Mouse (Mus musculus) thymus, adult 18-20 months (tissue): ENCODE measurements around the gene Htr6.

Experiments used
- DNase-seq, 2 experiments: peaks; one replicate each; pipeline ENCODE4 v3.0.0; 2022; ENCODE audit warnings: mixed read lengths in 2 of 2

The Htr6 gene

DNA sequence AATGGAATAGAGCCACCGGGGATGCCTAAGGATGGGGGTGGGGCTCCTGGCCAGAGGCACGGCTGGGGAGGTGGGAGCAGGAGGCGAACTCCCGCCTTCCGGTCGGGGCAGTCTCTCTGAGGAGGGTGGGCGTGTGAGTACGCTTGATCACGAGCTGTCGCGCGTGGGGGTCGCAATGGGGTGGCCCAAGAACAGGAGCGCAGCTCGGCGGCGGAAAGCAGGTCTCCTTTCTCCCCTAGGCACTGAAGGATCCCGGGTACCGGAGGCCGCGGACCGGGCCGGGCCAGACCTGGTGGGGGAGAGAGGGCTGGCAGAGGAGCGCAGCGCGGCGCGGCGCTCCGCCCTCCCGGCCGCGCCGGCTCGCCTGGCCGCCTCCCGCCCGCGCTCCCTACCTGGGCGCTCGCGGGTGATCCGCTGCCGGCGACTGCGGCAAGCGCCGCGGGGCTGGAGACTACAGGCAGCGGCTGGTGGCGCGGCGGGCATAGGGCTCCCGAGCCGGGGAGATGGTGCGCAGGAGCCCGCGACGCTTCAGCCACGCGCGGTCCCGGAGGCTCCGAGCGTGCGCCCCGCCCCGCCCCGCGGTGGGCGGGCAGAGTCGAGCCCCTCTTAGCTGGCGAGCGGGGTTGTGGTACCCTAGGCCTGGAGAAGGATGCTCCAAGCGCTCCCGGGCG lies at the start of gene Htr6:
Htr6 (minus strand) TSS at position 530 of the 671 bp plus-strand sequence.
- no peak for DNase-seq

DNA sequence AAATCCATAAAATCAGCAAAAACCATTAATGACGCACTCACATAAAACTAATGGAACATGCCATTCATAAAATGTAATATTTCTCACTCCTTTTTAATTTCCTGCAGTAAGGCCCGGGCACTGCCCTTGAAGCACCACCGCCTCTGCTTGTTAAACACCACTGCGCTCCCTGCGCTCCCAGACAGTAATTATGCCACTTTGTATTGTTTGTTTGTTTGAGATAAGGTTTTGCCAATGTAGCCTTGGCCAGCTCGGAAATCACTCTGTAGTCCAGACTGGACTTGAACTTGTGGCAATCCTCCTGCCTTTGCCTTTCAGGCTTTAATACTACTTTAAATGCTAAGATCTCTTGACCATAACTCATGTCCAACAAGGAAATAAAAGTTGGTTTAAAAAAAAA lies 49.6 kb upstream of the Htr6 start:
- DNase-seq, result no peak

DNA sequence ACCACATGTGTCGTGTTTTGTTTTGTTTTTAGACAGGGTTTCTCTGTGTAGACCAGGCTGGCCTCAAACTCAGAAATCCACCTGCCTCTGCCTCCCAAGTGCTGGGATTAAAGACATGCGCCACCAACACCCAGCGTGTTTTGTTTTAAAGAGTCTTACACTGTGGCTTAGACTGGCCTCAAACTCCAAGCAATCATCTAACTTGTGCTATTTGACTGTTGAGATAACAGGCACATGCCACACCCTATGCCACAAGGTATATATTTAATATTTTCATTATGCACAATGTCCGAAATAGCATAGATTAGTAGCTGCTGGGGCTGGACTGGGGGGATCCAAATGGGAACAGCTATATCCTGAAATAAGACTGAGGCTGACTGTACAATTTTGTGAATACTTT lies 47.2 kb upstream of the Htr6 start:
- DNase-seq, result no peak

DNA sequence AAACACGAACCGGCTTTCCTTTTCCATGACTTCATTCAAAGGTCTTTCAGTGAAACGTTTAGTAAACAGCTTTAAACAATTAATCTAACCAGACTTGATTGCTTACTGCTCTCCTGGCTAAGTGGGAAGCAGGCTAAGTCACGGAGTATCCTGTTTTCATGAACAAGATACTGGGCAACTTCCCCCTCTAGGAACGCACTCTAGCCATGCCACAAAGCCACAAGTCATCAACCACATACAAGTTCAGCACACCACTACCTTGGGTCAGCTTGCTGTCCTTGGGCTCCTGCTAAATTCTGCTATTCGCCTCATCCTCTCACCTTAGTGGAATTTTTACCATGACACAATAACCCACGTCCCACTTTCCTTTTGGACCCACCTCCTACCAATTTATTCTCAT lies 45.6 kb upstream of the Htr6 start:
- DNase-seq, result no peak

DNA sequence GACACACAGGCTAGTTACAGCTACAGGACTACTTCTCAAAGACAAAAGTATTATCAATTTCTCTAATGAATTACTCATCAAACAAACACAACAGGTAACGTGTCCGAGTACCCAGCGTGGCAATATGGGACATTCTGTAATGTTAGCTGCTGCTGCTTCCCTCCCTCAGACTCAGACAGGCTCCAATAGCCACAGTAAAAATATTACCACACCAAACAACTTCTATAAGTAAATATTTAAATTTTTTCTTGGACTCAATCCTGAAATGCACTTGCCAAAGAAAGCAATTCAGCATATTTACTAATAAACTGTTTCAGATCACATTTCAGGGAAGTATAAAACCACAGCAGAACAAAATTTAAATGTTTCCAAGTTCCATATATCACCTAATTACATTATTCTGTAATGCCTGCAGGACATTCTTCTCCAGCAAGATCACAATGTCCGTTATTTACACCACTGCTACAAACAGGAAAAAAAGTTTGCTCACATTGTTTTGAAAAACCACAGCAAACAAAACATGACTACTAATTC lies 45.0 kb upstream of the Htr6 start:
- DNase-seq, result no peak

DNA sequence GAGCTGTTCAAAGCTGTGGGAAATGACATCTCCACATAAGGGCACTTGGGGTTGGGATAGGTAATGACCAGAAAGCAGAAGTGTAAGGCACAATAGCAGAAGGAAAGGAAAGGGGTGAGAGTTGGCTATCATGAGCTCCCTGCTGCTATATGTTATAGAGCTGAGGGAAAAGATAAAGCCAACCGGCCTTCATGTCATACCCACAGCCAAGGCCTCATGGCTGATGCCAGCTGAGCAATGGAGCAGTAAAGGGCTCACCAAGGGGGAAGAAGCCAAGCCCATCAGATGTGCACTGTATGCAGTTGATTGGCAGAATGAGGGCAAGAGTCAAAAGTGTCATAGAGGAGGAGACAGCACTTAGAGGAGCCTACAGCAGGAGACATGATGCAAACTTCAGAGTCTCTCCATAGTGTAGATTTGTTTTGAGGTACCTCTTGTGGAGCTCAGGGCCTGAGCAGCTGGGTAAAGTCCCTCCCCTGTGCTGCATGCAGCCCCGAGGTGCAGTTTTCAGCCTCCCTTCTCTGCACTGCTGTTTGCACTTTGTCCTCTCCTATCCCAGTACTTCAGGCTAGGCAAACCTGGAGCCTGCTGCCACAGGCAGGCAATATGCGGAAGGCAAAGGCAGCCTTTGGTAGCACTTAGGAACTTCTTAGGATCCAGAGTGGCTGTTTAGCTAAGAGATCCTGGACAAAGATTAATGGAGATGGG lies 41.1 kb upstream of the Htr6 start:
- no peak for DNase-seq

DNA sequence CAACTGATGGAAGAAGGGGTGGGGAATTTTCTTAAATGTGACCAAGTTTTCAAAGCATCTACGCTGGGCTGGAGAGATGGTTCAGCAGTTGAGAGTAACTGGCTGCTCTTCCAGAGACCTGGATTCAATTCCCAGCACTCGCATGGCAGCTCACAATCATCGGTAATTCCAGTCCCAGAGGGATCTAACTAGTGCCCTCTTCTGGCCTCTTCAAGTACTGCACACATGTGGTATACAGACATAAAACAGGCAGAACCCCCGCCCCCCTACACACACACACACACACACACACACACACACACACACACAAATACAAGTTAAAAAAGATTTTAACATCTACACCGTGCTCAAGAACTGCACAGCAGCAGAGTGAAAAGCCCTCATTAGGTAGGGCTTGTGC lies 40.4 kb upstream of the Htr6 start:
- DNase-seq, result no peak

DNA sequence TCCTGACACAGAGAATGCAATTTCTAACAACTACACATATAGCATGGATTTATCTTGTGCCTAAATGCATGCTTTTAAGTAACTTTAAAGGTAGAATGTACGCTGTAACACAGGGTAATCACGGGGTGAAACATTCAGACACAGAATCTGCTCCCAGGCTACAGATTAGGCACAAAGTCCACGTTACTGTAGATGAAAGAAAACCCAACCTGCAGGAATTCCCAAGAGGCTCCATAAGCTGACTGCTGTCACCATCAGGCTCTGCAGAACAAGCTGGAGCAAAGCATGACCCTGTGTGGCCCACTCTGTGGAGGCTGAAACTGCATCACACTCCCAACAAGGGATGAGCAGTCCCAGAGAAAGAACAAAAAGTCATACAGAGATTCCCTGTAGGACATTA lies 37.1 kb upstream of the Htr6 start:
- DNase-seq, result no peak

DNA sequence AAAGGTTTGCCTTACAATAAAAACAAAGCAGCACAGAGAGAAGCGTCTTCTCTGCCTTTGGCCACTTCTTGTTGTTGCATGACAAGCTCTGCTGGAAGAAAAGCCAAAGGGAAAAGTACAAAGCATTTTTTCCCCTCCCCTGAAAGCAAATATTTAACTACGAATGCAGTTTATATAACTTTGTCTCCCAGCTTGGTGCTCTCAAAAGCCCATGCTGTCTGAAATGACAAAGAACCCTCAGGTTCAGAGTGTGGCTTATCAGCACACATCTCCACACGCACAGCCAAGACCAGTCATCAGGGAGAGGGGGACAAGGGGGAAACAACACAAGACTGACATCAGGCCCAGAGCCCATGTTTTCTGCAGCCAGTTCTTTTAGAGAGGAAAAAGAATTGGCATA lies 36.1 kb upstream of the Htr6 start:
- DNase-seq, result no peak

DNA sequence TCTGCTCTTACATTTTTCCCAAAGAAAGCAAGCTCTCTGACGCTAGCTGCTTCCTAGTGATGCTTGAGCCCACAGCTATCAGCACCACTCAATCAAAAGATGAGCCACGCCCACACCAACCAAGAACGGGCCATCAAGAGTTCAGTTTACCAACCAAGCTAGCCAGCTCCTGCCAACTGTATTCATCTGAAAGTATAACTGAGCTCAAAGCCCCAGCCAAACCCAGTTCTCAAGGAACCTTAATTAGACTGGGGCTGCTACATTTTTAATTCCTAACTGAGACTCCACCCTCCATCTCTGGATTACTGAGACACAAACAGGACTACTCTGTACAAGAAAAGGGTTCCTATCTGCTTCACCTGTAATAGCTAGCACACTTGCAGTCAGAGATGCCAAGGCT lies 35.5 kb upstream of the Htr6 start:
- no peak for DNase-seq

DNA sequence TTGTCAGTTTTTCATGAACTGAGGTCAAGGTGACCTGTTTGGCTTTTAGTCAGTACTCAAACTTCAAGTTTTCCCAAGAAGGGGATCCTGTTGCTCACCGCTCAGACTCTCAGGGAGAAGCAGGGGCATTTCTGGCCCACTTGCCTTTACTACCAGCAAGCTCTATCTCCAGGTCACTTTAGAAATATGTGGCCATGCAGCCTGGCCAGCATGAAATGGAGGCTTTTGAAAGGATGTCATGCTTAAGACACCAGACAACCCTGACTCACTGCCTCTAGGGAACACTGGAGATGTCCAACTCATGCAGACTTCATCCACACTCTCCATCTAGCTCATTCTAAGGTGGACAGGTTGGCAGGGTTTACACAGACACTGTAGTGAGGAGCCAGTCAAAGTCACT lies 30.1 kb upstream of the Htr6 start:
- no peak for DNase-seq

DNA sequence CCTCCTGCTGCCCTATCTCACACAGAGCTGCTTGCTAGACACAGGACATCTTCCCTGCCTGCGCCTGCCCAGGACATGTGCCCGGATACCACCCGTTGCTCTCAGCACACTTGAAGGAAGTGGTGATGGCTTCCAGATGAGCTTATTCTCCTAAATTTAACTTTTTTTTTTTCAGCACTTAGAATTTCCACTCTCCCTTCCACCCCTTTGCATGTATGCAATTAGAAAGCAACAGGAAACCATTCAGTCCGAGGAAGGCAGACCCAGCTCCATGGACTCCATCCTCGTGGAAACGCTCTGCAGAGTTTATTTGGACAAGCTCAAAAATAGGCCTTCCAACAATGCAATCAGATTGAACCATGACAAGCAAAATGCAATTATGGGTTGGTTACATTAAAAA lies 26.2 kb upstream of the Htr6 start:
- no peak for DNase-seq

DNA sequence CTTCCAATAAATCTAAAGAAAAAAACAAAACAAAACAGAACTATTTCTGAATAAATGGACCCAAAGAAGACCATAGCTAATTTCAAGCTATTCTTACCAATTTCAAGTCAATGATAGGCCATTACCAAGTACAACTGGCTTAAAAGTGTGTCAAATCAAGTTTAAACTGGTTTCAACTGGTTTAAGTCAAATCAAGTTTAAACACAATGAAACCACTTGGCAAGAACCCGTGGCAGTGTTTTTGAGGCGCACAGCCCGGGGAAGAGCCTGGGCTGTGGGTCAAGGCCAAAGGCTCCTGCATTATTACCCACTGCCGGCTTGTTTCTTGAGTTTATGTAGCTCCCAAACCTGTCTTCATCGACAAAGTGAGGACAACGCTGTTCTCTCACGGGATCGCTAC lies 25.0 kb upstream of the Htr6 start:
- DNase-seq, result no peak

DNA sequence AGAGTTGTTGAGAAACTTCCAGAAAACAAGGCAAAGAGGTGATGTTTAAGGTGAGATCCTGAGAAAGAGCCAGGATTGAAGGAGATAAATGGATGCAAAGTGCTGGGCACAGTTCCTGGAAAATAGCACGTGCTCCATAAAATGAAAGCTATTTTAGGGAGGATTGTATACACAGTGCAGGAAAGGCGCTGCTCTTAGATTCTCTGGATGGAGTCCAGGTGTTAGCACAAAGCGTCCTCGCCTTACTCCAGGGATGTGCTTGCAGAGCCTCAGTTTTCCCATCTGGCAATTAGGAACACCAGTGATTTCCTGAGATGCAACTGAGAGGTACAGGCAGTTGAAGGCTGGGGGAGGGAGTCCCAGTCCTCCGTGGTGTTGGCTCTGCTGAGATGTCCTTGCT lies 20.8 kb upstream of the Htr6 start:
- DNase-seq, result no peak

DNA sequence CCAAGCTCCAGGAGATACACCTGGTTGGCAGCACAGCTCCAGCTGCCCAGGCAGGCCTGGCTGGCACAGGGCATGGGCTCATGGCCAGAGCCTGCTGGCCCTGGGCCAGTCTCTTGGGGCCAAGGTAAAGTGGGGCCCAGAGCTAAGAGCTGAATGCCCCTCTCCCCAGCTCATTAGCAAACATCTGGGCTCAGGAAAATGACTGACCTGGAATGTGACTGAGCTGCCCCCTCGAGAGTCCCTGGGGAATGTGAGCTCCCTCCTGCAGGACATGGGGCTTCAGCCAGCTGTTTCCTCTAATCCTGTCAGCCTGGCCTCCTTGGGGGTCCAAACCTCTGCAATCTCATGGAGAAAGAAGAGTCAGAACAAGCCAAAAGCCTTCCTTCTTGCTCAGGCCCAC lies 20.0 kb upstream of the Htr6 start:
- DNase-seq, result no peak

DNA sequence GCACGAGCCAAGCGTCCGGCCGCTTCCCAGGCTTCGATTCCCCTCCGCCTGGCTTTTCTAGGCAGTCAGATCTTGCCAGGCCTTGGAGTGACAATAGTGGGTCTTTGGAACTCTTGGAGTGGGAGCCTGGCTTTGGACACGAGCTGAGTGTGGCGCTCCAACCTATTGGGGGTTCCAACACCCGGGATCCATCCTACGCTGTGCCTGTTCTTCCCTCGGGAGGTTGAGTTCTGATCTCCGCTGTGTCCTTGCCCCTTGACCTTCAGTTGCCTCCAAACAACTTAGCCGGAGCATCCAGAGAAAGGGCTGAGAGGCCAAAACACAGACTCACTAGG lies 17.8 kb upstream of the Htr6 start:
- DNase-seq, result no peak

DNA sequence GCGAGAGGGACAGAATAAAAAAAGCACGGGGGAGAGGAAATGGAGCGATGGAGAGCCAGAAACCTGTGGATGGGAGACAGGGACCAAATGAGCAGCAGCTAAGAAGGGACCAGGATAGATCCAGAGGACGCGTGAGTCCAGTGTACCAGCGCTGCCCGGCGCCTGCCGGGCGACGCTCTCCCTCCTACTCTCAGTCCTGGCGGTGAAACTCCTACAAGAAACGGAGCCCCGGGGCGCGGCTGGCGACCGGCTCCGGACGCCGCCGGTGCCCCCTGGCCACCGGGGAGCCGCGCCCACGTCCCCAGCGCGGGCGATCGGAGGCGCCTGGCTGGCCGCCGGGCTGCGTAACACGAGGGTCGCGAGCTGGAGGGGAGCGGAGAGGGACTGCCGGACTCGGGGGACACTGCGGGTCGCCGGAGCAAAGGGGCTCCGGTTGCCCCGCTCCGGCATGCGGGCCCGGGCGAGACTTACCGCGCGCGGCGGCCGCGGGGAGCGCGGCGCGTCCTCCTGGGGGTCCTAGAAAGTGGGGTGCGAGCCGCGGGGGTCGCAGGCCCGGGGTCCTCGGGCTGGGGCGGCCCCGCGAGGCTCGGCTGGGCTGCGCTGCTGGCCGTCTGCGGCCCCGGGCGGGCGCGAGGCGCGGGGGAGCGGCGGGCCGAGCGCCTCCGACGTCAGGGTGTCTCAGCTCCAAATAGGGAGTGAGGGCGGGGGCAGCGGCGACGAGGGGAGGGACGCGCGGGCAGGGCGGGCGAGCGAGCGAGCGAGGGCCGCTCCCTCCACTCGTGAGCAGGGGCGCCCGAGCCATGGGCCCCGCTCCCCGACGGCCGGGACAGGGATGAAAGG lies 17.2 kb upstream of the Htr6 start, which contains the start of gene Nbl1:
Nbl1 (minus strand) TSS at position 638 of the 840 bp plus-strand sequence.
- no peak for DNase-seq

DNA sequence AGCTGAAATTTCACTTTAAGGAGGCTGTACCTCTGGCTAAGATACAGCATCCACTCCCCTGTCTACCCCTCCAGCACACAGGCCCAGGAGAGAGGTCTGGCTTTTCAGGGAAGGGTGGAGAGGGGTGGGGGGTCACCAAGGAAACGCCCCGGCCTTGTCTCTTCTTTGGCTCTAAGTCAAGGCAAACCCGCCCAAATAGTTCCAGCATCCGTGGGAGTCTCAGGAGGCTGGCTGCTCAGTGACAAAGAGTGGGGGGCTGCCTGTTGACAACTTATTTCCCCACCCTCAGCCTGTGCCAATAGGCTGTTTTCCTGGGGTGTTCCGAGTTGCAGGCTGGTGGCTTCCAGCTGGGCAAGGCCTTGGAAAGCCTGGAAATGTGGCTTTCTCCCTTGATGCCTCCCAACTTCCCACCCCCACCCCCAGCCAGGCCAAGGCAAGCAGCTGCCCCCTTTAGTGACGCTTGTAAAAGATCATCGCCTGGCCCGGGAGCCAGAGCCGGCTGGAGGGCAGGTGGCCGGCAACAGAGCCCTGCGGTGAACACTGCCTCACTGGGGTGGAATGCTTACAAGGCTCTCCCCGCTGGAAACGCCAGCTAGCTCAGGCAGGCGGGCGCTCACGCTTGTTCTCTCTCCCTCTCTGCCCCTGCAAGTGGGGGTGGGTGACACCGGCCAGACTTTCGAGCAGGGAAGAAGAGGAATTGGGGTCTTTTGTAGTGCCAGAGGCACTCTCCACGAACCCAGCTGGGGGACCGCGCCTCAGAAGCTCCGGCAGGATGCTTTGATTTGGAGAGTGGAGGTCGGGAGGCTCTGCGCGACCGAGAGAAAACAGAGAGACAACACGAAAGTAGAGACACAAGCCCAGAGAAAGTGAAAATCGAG lies 16.3 kb upstream of the Htr6 start:
- no peak for DNase-seq

DNA sequence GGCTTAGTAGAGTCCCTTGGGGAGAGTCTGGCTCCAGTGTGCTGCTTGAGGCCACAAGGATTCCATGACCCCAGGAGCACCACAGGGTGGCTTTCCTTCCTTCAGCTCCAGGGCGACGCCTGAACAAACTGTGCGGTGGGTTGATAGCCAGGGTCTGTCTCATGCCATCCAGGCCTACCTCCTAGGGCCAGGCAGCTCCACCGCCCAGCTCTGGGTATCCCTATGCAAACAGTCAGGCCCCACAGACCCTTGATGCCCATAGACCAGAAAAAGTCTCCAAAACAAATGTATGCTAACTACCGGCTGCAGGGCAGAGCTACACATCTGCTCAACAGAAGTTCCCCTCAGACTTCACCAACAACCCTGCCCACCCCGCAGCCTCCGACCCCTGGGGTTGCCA lies 15.7 kb upstream of the Htr6 start:
- DNase-seq, result no peak

DNA sequence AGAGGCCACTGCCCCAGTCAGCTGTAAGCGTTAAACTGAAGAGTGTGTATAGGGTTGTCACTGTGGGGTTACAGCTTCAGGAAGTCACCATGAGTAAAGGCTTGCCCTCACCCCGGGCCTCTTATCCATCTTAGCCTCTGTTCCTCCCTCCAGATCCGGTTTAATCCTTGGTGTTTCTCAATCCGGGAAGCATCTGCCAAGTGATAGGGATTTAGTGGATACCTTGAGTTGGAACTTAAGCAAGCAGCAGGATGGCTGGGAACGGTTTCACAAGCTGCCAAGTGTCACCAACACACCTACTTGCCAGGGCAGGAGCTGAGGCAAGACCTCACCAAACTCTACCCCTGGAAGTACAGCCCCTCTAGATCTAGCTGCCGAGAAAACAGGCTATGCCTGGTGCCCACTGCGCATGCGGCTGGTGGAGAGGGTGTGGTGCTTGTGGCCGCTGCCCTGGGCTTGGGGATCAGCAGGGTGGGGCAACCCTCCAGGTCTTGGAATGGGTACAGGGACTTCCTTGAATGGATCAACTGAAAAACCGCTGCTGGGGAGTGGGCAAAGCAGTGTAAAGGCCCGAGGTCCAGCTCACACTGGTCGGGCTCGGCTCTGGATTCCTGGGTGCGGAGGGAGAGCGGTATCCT lies 15.1 kb upstream of the Htr6 start:
- no peak for DNase-seq

DNA sequence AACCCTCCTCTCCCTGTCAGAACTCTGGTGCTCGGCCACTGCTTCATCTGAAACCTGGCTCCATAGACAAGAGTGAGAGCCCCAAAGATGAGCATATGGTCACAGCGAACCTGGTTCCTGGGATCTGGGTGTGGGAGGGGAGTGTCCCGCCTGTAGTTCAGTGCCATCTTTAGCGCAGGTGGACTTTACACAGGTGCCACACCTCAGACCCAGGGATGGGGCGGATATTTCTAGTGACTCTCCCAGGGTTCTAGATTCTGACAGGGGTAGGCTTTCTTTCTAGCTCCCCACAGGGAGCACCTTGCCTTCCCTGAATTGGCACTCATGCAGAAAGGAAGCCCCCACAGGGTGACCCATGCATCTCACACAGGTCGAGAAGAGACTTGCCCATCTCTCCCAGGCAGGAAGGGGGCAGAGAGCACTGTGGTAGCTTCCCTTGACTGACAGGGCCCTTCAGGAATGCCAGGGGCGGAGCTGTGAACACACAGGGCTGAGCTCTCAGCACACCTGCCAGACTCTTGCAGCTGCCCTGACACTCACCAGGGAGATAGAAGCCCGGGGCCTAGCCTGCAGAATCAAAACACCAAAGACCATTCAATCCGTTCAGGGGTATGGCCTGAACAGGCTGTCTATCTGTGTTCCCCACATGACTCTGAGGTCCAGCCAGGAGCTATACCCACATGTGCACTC lies 13.8 kb upstream of the Htr6 start:
- DNase-seq, result no peak

DNA sequence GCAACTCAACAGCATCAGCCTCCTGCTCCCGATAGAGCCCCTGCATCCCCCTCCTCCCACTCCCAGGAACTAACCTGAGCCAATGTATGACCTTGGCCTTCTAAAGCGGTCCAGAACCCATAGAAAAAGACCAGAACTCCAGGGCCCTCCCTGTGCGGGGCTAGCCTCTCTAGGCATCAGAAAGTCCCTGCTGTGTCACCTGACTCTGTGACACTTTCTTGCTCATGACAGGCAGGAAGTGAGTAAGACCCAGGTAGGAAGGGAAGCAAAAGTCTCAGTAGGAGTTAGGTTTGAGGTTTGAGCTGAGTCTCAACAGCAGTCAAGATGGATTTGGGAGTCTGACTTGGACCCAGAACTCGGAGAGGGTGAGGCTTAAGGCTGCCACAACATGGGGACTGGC lies 11.6 kb upstream of the Htr6 start:
- DNase-seq, result no peak
